Mouse (Mus musculus) liver, adult (tissue): ENCODE data around the gene H2-Eb2.

Experiments used
- GATA4 ChIP-seq: IDR thresholded peaks from 2 replicates; pipeline ENCODE4 v1.6.1; 2014; ENCODE audit warnings: mild to moderate bottlenecking, low read length; ENCODE audit not compliant: insufficient replicate concordance

The H2-Eb2 gene

DNA sequence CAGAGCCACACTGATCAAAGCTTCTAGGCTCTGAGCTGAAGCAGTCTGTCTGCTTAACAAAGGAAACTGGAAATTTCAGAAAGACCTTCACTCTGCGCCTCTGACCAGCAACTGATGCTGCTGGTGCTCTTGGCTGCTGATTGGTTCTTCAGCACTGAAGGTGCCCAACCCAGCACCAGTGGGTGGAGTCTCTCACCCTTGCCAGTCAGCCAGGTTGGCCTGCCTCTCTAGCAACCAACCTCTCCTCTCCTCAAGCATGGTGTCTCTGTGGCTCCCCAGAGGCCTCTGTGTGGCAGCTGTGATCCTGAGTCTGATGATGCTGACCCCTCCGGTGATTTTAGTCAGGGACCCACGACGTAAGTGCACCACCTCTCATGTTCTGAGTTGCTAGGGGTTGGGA, at the start of gene H2-Eb2:
TSS of gene H2-Eb2 (plus strand) at position 230 of the 400 bp plus-strand sequence.
- no peak for TF ChIP-seq GATA4

DNA sequence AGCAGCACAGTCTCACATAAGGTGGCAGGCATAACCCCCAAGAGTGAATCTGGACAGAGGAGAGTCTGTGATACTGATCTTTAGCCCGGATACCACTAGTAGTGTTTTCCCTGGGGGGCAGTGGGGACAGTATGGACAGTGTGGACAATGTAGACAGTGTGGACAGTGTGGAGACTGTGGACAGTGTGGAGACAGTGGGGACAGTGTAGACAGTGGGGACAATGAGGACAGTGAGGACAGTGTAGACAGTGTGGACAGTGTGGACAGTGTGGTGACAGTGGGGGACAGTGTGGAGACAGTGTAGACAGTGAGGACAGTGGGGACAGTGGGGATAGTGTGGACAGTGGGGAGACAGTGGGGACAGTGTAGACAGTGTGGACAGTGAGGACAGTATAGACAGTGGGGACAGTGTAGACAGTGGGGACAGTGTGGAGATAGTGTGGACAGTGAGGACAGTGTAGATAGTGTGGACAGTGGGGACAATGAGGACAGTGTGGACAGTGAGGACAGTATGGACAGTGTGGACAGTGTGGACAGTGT, 44.9 kb upstream of the H2-Eb2 start:
- TF ChIP-seq GATA4, result no peak

DNA sequence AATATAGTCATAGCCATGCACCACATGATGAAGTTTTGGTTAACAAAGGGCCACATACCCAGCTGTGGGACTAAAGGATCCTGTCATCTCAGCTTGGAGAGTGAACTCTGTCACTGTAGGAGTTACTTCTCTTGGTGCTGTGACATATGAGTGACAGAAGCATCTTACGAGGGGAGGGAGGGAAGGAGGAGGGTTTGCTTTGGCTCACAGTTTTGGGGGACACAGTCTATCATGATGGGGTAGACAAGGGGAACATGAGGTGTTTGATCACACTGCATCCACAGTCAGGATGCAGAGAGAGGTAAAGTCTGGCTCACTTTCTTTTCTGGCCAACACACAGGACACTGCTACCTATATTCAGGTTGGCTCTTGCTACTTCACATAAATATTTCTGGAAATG, 43.6 kb upstream of the H2-Eb2 start:
- TF ChIP-seq GATA4, result no peak

DNA sequence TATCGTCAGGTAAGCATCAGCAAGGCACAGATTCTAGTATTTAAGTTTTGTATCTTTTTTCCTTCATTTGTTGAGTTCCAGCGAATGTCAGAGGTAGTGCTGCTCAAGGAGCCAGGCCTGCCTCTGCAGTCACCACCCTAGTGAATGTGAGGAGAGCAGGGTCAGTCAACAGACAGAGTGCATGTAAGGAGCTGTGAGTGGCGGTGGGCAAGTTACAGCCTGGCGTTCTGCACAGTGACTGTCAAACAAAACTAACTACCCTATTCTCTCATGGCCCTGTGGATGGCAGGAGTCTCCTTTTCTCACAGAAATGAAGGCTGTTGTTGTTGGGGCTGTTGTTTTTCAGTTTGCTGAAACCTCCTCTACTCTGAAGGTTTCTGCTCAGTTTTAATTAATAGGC, 40.1 kb upstream of the H2-Eb2 start:
- TF ChIP-seq GATA4, result no peak

DNA sequence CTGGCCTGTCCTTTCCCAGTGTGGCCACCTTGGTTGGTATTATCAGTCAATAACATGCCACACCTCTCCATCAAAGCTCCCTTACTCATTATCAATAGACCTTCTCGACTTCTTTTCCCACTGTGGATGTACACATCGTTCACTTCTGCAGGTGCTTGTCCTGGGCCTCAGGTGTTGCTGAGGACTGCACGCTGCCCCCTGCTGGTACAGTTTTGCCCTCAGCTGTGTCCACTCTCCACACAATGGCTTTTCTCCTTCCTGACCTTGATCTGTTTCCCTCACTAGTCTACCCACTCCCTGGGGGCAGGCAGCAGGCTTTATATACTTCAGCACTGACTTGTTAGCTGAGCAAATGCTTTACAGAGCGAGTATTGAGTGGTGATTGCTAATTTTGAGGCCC, 39.6 kb upstream of the H2-Eb2 start:
- TF ChIP-seq GATA4, result no peak

DNA sequence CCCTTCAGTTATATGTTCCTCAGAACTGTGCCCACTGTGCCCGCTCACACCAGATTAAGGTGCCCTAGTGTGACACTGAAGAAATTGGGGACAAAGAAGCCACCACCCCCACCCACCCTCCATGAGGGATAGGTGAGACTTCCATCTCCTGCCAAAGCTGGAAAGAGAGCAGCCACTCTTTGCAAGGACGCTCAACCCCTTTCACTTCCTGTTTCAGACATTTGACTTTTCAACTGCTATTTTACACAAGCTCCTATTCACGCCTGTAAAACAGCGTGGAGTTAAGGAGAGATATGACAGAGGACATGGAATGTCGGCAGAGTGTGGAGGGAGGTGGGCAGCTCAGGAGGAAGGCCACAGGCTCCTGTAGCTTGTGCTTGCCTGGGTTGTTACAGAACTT, 39.0 kb upstream of the H2-Eb2 start:
- no peak for TF ChIP-seq GATA4

DNA sequence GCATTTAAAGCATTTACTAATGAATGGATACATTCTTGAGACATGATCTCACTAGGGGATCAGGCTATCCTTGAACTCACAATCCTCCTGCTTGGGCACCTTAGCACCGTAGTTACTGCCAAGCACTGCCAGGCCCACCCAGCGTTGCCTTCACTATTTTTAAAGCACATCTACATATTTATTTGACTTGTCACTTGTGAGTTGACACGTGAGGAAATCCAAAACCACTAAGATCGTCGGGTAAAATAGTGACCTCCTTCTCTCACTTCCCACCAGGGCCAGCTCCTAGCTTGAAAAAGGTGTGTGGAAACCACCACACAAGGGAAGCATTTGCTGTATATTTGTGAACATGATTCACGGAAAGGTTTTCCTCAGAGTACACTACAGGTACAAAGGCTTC, 38.5 kb upstream of the H2-Eb2 start:
- no peak for TF ChIP-seq GATA4

DNA sequence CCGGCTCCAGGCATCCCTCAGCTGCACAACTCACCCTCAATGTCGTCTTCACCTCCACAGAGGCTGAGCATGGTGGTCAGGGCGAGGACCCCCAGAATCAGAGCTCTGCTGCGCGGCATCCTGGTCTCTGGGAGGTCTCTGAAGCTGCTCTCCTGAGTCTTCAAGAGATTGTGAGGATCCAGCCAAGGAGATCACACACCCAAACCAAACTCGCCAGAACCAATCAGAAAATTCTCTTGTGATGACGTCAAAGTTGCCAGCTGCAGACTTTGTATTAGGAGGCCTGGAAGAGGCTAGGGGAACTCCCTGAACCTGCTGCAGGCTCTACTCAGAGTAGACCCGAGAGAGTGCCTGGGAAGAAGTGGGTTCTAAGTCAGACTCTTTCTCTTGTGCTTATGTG, 37.8 kb upstream of the H2-Eb2 start, which contains the start of gene H2-Aa:
TSS of gene H2-Aa (minus strand) at position 176 of the 400 bp plus-strand sequence.
- TF ChIP-seq GATA4, result no peak

DNA sequence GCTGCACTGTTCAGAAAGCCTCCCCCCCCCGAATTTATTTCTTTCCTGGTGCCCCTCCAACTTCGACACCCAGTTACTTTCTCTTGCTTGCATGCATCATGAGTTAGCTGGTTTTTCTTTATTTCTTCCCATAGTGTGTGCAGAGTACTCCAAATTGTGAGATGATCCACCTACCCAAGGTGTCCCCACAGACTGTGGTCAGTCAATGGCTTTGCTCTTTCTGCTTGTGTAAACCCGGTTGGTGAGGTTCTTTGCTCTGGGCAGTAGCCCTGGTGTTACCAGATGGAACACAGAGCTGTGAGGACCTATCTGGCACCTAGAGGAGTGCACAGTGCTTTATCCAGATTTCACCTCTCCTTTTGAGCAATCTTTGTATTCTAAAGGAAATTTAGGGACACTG, 37.3 kb upstream of the H2-Eb2 start:
- no peak for TF ChIP-seq GATA4

DNA sequence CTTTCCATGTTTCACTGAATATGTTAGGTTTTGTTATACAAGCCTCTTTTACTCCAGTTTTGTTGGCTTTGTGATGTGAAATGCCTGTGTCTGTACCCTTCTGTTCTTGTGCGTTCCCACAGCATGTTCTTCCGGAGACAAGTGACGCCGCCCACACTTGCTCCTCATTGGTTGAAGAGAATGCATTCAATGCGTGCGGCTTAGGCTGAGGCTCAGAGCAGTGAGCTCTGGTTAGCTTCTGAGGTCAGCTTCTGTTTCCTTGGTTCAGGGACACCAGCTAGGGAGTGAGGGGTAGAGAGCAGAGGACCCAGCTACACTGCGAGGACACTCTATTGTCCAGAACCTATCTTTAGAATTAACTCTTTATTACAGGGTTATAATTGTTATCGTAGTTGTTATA, 33.9 kb upstream of the H2-Eb2 start:
- TF ChIP-seq GATA4, result no peak

DNA sequence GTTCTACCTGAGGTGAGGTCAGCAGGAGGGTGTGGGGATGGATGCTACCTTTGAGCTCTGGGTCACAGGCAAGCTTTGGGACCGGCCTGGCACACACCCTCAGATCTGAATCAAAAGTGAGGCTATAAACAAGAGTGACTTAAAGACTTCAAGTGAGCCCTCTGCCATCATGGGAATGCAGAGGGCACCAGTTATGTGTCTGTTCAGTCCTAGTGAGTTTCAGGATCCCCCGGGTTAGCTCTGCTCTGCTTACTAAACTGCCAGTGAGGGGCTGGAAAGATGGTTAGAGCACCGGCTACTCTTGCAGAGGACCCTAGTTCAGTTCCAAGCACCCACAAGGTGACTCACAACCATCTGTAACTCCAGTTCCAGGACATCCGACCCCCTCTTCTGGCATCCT, 32.9 kb upstream of the H2-Eb2 start:
- TF ChIP-seq GATA4, result no peak

DNA sequence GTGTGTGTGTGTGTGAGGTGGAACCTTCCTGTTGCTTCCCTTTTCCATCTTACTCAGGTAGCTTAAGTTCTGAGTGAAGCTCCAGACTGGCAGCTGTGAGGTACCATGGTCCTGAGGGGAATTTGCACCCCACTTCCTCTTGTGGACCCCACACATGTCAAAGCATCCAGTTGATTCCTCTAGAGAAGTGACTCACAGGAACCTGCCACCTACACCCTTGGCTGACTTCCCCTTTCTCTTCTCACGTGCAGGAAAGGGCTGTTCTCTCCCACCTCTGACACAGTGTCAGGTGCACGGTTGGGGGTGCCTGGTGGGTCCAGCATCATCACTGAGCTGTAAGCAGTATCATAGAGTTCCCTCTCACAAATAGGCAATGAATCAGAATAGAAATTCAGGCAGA, 31.9 kb upstream of the H2-Eb2 start:
- no peak for TF ChIP-seq GATA4

DNA sequence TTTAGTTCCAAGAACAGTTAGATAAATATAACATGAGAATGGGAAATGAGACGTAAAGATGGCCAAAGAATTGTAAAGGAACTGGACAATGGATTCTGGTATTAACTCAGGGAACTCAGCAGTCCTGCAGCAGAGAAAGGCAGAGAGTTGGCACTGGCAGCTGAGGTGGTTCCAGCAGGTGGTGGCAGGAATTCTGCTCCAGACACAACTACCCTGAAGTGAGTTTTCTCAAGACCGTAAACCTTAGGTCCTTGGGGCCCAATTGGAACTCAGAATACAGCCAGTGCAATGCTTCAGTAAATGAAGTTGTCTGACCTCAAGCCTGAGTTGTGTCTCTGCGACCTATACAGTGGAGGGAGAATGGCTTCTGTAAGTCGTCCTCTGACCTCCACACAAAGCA, 31.2 kb upstream of the H2-Eb2 start:
- no peak for TF ChIP-seq GATA4

DNA sequence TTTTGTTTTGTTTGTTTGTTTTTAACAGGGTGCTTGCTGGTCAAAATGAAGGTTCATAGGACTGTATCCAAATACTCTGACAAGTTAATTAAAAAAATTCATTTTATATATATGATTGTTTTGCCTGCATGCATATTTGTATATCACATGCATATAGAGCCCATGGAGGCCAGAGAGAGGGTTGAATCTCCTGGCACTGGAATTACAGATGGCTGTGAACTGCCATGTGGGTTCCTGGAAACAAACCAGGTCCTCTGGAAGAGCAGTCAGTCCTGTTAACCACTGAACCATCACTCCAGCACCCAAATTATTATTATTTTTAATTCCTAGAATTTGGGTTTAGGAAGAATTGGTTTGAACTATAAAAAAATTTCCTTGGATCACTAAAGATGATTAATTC, 30.2 kb upstream of the H2-Eb2 start:
- no peak for TF ChIP-seq GATA4

DNA sequence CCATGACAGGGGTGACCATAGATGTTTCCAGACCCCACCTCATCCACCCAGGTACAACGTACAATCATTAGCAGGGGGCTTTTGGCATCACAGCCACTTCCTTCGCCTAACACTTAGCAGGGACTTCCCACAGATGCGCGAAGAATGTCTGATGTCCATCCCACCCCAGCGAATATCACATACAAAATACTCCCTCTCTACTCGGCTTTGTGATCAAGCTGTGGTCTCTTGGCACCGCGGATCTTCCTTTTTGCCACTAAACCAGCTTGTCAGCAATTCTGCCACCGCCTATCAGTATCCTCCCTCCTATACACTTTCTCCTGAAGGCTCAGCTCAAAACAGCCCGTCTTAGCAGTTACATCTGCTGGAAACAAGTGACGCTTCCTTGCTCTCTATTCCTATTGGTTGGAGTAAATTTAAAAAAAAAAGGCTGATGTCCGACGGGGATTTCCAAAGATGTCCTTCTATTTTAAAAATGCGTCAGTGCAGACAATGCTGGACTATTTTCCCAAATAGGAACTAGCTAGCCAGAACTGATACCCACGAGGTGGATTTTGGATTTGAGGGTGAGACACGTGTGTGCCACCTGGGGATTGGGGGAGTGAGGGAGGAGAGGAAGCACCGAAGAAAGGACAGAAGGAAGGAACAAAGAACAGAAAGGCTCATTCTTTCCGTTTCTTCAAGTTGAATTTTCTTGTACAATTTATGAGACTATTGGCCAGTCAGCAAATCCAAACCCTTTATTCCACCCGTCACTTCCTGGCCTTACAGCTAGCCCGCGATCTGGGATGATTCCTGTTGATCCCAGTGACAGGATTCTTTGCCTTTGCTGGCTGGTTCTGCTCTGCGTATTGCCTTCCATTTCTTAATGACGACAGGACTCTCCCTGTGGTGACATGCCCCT, 29.3 kb upstream of the H2-Eb2 start:
- TF ChIP-seq GATA4, result no peak

DNA sequence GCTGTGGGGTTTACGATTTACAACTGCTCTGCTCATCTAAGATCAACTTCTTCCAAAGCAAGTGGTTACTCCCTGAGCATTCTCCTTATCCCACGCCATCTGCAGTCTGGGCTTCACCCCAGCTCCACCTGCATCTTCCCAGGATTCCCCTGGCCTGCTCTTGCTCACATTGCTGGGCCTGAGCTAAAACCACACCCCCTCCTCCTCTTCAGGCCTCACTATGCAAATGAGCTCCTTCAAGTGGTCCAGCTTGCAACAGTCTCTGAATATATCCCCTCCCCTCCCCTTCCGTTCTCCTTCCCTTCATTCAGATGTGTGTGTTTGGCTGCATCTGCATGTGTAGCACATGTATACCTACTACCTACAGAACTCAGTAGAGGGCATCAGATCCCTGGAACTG, 26.1 kb upstream of the H2-Eb2 start:
- no peak for TF ChIP-seq GATA4

DNA sequence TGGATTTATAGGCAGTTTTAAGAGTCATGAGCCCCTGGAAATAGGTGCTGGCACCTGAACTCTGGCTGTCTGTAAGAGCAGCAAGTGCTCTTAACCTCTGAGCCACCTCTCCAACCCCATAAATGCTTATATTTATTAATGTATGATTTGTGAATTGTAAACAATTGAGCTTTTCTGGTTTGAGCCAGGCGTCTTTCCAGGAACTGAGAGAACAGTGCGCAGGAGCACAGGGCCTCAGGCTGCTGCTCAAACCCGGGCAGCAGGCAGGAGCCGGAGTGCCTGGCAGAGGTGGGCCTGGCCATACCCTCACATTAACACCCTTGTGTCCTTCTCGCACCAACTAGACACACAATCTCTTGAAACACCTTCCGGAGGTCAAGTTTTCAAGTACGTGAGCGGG, 25.4 kb upstream of the H2-Eb2 start:
- no peak for TF ChIP-seq GATA4
